Mouse (Mus musculus) T-helper 1 cell (primary cell): ENCODE data around the gene Camta1.

Experiments used
- in situ Hi-C: fragments of 300-600 bp; cut with MboI, MseI; formaldehyde crosslinking; loops from one replicate; pipeline ENCODE4 v1.15.1; 2025; ENCODE audit warnings: high pct_unique_total_duplicates

The Camta1 gene

DNA sequence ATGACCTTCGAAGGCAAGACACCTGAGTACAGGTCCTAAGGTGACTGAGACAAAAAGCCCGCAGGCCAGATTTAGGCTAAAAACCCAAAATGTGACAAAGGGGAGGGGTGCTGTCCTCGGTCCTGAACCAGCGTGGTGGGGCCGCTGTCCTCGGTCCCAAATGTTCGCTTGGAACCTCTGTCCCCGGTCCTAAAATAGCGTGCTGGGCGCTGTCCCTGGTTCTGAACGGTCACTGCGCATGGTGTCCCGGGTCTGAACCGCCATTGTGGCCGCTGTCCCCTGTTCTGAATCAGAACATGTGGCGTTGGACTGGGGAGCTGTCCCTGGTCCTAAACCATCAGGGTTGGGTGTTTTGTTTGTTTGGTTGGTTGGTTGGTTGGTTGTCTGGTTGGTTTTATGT lies 257.2 kb downstream of the Camta1 start:
- in situ Hi-C loops = no loop called here

DNA sequence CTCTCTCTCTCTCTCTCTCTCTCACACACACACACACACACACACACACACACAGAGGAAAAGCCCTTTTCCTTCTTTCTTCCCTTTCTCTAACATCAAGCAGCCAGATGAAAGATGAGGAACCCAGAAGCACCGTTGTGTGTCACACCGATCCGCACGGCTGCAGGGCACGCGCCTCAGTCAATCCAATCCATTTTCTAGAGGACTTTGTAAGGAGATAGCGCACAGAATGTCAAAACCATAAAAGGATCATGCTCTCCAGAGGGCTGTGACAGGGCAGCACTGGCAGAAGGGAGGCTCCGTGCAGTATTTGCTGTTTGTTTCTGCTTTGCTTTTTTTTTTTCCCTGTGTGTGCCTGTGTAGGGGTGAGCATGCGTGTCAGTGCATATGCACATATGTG lies 258.1 kb downstream of the Camta1 start:
- in situ Hi-C loops = no loop called here

DNA sequence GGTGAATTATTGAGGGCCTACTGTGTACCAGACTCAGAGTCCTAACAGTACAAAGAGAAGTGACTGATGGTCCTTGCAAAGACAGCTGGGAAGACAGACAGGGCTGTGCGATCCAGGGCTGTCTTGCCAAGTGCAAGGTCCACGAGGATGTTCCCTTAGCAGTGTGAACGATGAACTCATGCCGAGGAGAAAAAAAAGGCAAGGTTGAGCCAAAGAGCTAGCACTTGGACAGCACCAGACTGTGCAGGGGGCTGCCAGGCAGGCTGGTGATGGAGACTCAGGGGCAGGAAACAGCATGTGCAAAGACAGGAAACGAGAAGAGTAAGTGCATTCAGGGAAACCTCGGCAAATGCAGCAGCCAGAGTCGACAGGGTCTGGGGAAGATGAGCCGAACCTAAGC lies 266.6 kb downstream of the Camta1 start:
- in situ Hi-C loops = no loop called here

DNA sequence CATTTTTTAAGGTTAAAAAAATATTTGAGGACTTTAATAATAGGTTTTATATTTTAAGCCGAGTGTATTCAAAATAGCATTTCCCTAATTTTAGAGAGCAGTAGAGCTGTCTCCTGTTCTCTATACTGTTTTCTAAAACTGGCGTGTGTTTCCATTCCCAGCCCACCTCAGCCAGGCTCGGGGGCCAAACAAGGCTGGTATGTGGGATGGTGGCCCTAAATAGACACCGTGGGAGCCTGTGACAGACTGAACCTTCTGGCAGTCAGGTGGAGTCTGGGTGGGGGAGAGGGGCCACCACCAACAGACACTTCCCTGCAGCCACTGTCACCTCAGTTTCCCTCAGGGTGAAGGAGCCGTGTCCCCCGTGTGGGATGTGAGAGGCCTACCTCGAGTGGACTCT lies 268.6 kb downstream of the Camta1 start:
- in situ Hi-C loops = no loop called here

DNA sequence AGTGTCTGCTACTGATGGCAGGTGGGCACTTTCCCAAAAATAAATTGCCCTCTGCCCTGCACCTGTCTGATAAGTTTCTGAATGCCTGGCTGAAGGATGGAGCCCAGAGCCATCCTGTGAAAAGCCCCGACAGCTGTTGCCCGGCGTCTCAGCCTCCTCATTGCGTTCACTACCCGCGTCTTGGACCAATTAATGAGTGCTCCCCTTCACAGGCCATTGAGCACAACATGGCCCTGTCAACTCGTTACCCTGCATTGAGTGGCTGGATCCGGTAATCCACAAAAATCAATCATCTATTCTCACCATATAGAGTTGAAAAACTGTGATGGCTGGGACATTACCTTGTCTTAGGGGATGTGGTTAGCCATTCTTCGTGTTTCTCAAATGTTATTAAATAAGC lies 275.6 kb downstream of the Camta1 start:
- in situ Hi-C loops = no loop called here

DNA sequence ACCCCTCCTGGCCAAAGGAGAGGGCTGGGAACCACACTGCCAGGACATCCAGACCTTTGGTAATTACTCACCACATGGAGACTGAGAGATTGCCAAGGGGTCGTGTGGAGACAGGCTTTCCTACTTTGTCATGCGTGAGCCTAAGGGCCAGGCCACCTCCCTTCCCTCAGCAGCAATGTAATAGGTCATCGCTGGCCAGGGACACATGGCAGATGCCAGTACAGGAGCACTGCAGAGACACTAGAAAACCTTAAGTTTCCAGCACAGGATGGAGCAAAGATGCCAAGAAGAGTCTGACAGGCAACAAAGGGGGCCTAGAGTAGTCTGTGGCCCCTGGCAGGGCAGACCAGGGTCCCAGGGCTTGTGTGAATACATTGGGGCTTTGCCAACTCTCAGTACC lies 283.7 kb downstream of the Camta1 start:
- in situ Hi-C loops = no loop called here

DNA sequence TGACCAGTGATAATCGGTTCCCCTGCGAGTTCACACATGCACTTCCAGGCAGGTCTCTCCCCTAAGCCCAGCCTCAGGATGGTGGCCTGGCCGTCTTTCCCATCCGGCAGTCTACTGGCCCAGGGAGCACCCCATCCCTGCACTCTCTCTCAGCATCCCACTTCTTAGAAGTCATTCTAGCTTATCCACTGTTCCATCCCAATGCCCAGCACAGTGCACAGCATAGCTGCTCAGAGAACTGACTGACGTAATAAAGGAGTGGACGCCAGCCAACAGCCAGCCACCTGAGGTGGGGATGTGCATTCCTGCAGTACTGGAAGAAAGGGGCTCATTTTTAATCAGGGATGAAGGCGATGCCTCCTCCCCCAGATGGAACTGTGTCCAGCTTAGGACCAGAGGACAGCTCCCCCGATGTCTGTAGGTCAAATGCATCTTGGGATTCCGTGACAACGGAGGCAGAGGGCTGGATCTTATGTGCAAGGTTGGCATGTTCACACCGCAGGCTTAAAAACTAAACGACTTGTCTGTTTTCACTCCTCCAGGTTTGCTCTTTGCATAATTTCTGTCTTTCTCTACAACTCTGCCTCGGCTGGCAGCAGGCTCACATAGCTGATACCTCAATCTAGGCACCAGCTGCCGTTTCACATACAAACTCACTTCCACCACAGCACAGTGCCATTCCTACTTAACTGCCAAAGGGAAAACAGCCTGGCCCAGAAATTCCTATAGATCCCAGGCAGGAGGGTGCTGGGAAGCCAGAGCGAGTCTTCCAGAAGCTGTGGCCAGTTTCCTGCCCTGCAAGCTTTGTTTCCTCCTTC lies 285.2 kb downstream of the Camta1 start:
- in situ Hi-C loops = no loop called here

DNA sequence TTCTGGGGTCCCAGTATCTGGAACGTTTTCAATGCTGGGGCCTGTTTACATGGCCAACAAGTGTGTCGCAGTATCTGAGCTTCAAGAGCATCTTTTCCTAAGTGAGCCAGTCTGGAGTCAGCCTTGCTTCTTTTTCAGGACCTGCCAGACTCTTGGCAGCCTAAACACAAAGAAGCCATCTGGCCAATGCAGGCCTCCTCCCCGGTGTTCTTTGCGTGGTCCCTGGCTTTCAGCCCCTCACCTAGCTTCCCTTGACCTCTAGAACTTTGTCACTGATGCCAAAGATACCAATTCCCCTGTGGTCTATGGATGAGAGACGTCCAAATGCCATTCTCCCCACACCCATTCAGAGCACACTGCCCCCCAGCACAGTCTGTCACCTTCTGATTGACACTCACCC lies 289.0 kb downstream of the Camta1 start:
- in situ Hi-C loops = no loop called here

DNA sequence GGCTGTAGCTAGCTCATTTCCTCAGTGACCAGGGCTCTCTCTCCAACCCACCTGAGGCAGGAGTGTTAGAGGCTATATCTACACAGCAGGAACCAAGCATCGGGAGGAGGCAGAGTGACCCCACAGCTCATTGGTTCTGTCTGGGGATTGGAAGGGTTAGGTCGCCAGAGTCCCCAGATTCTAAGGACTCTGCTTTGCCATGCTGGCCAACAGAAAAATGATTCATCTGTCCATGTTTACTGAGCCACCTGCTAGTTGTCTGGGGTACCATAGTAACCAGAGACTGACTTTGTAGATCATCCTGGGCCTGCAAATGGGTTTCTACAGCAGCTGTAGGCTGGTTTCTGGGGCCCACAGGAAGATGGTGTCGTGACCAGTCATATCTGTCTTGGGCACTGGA lies 292.1 kb downstream of the Camta1 start:
- in situ Hi-C loops = no loop called here

DNA sequence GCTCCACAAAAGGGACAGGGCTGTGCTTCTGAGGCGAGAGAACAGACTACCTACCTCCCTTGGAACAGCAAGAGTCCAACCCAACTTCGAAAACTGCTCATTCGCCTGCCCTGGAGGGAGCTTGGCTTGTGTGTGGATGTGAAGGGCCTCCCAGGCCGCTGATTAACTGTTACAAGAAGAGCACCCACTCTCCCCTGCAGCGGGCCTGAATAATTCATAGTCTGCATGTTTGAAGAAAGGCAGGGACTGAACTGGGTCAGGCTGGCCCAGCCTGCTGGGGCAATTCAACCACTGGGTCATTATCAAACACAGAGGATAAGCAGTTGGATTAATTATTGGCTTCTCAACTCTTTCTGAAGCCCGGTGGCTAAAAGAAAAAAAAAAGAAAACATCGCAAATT lies 292.8 kb downstream of the Camta1 start:
- in situ Hi-C loops = no loop called here

DNA sequence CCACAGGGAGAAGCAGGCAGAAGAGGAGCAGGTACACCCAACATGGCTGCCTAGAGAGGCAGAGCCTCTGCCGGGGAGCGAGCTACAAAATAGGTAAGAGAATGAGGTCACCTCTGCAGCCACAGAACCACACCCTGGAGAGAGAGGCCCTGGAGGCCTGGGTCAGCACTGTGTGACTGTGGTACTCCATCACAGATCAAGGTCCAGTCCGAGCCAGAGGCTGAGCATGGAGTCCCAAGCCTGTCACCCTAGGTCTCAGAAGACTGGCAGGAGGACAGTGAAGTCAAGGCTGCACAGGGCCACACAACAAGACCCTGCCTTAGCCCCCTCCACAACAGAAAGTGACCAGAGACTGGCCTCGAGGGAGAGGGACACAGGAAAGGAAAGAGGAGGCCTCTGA lies 294.6 kb downstream of the Camta1 start:
- in situ Hi-C loops = no loop called here

DNA sequence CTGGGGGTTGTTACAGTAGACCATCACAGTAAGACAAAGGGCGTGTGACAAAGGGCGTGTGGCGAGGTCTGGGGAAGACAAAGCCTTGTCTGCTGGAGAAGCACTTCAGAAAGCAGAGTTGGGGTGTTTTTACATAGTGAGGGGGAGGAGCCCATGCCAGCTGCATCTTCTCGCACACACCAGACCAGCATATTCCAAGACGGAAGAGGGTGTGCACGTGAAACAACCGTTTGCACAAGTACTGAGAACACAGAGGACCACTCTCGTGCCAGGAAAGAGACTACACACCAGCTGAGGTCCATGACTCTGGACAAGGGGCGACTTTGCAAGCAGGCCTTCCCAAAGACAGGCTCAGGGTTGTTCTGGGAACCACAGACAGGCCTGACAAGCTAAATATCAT lies 306.2 kb downstream of the Camta1 start:
- in situ Hi-C loops = no loop called here

DNA sequence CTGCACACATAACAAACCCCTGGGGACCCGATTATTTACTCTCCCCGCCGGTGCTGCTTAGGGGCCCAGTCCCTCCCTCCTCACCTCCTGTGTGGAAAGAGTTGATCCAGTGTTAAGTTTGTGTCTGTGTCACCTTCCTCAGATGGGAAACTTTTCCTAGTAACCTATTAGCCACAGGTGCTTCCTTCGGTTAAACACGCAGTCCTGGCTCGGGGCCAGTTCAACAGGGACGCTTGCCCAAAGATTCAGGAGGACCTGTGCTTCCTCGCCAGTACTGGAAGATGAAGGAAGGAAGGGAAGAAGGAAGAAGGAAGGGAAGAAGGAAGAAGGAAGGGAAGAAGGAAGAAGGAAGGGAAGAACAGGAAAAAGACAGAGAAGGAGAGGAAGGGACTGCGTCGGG lies 312.2 kb downstream of the Camta1 start:
- in situ Hi-C loops = no loop called here

DNA sequence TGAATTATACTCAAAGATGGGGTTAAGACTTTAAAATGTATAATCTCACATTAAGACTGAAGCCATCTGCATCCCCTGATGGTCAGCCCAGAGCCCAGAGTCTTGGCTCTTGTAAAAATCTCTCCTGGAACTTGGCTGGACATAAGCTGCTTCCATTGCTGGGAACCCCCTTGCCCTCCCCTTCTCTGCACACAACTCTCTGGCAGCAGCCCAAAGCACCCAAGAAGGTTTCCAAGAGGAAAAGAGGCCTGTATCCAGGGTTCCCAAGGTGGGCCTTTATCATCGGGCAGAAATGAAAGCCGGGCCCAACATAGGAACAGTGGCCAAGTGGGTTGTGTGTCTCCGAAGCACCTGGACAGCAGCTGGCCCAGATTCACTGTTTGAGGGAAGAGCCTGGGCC lies 316.2 kb downstream of the Camta1 start:
- in situ Hi-C loops = no loop called here

DNA sequence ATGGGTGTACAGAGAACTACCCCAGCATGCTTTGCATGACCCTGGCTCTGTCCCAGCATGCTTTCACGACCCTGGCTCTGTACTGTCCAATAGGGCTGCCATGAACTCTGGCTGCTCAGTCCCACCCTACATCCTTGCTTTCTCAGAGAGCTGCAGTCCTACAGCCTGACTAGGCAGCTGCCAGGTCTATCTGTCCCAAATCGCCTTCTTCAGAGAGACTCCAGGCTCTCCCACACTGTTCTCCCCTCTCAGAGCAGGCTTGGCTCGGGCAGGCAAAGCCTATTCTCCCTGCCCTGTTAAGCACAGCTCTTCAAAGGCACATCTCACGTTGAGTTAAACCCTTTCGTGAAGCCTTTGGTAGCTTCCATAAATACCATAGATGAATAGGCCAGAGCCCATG lies 317.5 kb downstream of the Camta1 start:
- in situ Hi-C loops = no loop called here

DNA sequence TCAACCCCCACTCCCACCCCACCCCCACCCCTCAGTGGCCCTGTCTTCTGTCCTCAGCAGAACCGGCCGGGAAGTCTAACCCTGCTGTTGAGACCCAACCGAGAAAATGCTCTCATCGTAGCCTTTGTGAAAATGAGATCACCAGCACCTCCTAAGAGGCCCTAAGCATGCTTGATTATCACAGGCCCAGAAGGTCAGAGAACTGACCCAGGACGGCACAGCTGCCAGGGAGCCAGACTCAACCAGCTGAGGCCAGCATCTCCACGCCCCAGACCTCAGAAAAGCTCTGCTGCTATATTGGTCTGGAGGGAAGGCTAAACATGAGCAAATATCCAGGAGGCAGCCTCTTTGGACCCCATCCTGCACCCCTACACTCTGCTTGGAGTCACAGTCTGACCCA lies 321.1 kb downstream of the Camta1 start:
- in situ Hi-C loops = no loop called here

DNA sequence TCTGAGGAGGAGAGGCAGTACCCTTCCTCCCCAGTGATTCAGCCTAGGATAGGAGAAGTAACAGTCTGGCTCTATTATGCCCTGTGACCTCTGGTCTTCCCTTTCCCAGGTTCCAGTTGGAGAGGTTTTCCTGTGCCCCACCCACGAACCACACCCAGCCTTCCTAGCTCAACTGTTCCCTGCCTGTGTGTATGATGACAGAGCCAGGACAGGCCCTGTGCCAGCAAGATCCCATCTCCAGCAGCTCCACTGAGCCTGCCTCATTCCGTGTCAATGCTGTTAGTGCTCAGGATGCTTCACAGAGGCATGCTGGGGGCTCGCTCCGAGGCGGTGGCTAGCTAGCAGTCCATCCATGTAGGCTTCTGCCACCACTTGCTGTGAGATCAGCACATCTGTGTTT lies 321.8 kb downstream of the Camta1 start:
- in situ Hi-C loops = no loop called here

DNA sequence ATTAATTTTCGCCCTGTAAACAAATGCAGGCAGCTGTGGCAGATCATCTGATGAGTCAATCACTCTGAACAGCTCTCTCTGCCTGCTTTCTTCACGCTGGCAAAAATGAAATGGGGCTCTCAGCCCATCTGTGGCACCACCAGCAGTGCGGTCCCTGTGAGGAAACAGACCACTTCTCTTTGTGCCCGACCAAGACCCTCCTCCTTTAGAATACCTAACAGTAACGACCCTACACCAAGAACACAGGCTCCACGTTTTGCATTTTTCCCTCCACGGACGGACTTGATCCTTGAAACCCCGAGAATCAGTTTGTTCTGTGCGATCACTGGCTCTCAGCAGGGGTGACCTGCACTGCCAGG lies 322.5 kb downstream of the Camta1 start:
- in situ Hi-C loops = no loop called here

DNA sequence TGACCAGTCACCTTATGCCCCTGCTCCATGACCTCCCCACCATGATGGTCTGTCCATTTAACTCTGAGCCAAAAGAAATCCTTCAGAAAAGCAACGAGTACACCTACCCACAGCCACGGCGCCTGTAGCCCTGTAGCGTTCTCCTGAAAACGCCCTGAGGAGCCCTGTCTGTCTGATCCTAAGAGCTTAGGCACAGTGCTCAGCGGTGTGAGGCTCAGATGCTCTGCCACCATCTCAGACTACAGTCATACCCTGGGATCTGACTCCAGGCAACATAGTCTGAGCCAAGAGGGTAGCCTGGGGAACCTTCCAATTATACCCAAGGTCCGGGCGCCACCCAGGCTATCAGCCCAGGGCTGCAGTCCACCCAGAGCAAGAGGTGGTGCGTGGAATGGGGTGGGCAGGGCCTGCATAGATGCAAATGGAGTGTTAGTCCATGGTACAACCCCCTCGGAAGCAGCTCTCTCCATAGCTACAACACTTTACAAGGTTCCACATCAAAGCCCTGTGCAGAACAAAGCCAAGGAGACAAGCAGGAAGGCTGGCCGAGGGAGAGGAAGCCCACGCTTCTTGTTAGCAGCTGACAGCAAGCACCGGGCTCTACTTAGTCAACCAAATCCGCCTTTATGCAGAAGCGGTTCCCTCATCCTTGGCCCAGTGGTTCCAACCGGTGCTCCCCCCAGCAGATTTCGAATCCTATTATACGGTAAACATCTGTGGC lies 323.1 kb downstream of the Camta1 start:
- in situ Hi-C loops = no loop called here

DNA sequence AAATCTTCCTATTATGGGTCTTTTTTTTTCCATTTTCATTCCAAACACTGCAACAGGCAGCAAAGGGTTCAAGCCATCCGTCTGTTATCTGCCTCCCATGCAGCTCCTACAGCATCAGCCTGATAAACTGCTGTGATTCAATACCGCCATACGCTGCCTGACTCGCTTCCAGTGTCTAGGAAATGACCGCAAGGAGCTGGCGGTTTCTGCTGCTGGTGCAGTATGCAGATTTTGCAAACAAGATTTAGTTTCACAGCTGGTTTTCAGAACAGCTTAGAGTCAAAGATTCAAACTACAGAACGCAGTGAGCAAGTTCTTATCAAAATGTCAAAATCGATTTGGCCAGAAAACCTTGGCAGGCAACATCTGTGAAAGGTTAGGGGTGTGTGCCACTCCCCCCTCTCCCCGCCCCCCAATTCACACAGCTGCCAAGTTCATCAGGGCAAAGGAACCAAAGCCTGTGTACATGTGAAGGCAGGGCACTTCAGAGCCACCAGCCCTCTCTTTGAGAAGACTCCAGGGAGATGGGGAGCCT lies 325.7 kb downstream of the Camta1 start:
- in situ Hi-C loops = no loop called here

DNA sequence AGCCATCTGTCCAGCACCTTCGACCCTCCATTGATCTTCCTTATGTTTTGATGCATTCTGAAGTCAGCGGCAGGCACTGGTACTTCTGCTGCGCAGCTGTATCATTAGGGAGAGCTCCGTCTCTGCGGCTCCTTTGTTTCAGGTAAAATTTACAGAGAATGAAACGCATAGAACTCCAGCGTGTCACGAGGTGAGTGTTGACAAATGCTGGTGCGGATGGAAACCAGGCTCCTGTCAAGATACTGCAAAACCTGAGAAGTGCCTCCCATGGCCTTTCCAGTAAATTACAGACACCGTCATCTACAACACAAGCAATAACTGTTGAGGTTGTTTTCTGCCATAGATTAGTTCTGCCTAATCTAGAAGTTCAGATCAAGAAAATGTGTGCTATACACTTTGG lies 328.2 kb downstream of the Camta1 start:
- in situ Hi-C loops = no loop called here

DNA sequence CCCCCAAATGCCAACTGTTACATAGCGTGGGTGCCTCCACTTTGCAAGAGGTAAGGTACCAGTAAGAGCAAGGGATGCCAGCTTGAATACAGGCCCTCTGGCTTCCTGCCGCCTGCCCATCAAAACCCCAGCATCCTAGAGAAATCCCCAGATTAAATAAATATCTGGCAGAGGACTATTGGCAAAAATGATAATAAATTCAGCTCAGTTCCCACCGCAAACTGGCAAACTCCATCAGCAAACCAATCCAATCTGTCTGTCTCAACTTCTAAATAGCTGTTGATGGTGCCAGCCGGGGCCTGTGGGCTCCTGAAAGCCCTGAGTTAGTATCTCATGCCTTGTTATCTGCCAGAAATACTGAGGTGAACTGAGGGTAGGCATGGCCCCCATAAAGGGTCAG lies 333.2 kb downstream of the Camta1 start:
- in situ Hi-C loops = no loop called here

DNA sequence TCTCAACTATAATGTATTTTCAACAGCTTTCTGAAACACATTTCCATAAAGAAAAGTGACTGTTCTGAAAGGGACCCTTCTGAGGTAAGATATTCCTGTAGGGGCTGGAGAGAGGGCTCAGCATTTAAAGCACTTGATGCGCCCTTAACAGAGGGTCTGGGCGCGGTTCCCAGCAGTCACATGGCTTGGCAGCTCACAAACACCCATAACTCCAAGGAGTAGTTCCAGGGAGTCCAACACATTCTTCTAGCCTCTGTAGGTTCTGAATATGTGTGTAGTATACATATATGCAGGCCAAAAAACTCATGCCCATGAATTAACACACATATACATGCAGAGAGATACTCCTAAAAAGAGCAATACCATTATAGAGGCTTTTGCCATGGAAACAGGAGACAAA lies 333.9 kb downstream of the Camta1 start:
- in situ Hi-C loops = no loop called here
